Mouse (Mus musculus) G1E (cell line): ENCODE measurements at regions not wholly inside any gene's neighbourhood (a gene's known extent, or its start where the extent isn't known, plus 50 kb on each side); places are given as distances from the start of the nearest gene placed in this dataset.

ENCODE experiments used
- ATAC-seq: 2 replicates; pipeline ENCODE4 v1.8.0; 2016; ENCODE audit warnings: mild to moderate bottlenecking; ENCODE audit not compliant: insufficient number of reproducible peaks, poor library complexity, low FRiP score, severe bottlenecking; ENCODE audit errors: extremely low read depth
- DNase-seq: peaks from one replicate; pipeline ENCODE4 v3.0.0; 2012; ENCODE audit warnings: low spot score
- H3K27me3 ChIP-seq: 2 replicates; pipeline ENCODE4 v1.6.1; 2012; ENCODE audit warnings: mild to moderate bottlenecking, low read length, inconsistent platforms; ENCODE audit not compliant: insufficient read depth
- H3K36me3 ChIP-seq: replicated peaks from 2 replicates; pipeline ENCODE3; 2012; ENCODE audit warnings: mild to moderate bottlenecking, inconsistent platforms
- H3K4me1 ChIP-seq: 2 replicates; pipeline ENCODE4 v1.6.1; 2012; ENCODE audit warnings: low read depth, low read length, inconsistent platforms, mixed read lengths; ENCODE audit not compliant: insufficient read depth
- H3K4me3 ChIP-seq: 2 replicates; pipeline ENCODE4 v1.5.1; 2012; ENCODE audit warnings: low read depth, mild to moderate bottlenecking, inconsistent platforms, low read length, moderate library complexity, mixed read lengths
- H3K9me3 ChIP-seq: replicated peaks from 2 replicates; pipeline ENCODE4 v1.6.1; 2012; ENCODE audit warnings: inconsistent platforms
- CTCF ChIP-seq: IDR thresholded peaks from 2 replicates; pipeline ENCODE4 v1.5.1; 2012; ENCODE audit warnings: low read depth, low read length, inconsistent platforms, mixed read lengths
- GATA1 ChIP-seq: IDR thresholded peaks from 2 replicates; pipeline ENCODE4 v1.6.1; 2012; ENCODE audit warnings: borderline replicate concordance, low read length, inconsistent platforms, mixed read lengths
- GATA2 ChIP-seq: IDR thresholded peaks from 2 replicates; pipeline ENCODE4 v1.6.1; 2012; ENCODE audit warnings: low read depth, low read length, inconsistent platforms, borderline replicate concordance
- POLR2AphosphoS5 ChIP-seq: IDR thresholded peaks from 2 replicates; pipeline ENCODE4 v1.6.1; 2012; ENCODE audit warnings: low read depth, low read length, inconsistent platforms; ENCODE audit not compliant: insufficient replicate concordance
- TAL1 ChIP-seq: conservative IDR thresholded peaks from 2 replicates; pipeline ENCODE4 v1.6.1; 2012; ENCODE audit warnings: low read depth, low read length, inconsistent platforms, mixed read lengths

GRCm38 (mm10) chr6:51177701-51178060 lies 254.8 kb upstream of the Nfe2l3 start:
- peaks cover 32% of the 10 kb centered on the region for H3K4me1 ChIP-seq
- H3K4me3 ChIP-seq, result peak overlapping the region; percentile 67
- no peaks in the 10 kb centered on the region for H3K9me3 ChIP-seq
- peaks cover 14% of the 10 kb centered on the region; the same call in 1 of the 2 replicates for H3K27me3 ChIP-seq
- ATAC-seq (no peak), DNase-seq (no peak)
- TF ChIP-seq CTCF (no peak), POLR2AphosphoS5 (no peak), GATA1 (no peak), TAL1 (no peak), GATA2 (no peak)
- no peaks in the 10 kb centered on the region for H3K36me3 ChIP-seq

GRCm38 (mm10) chr6:51178061-51178791 lies 254.2 kb upstream of the Nfe2l3 start:
- ATAC-seq (peak; percentile 95), DNase-seq (peak; percentile 85)
- Histone ChIP-seq H3K27me3 (peaks cover 18% of the 10 kb centered on the region), H3K4me1 (peaks cover 30% of the 10 kb centered on the region), H3K36me3 (no peaks in the 10 kb centered on the region), H3K4me3 (peak overlapping the region; percentile 67), H3K9me3 (no peaks in the 10 kb centered on the region)
- TF ChIP-seq POLR2AphosphoS5, result no peak
- no peak for TF ChIP-seq GATA2
- TF ChIP-seq GATA1, result no peak
- no peak for TF ChIP-seq CTCF
- TF ChIP-seq TAL1, result no peak

GRCm38 (mm10) chr6:51178799-51179398 lies 253.6 kb upstream of the Nfe2l3 start:
- Histone ChIP-seq H3K4me1 (peaks cover 25% of the 10 kb centered on the region), H3K36me3 (no peaks in the 10 kb centered on the region), H3K9me3 (no peaks in the 10 kb centered on the region), H3K4me3 (peak overlapping the region; percentile 54), H3K27me3 (peaks cover 24% of the 10 kb centered on the region)
- TF ChIP-seq GATA1 (no peak), TAL1 (no peak), POLR2AphosphoS5 (no peak), GATA2 (no peak), CTCF (no peak)
- DNase-seq (no peak), ATAC-seq (no peak)

GRCm38 (mm10) chr6:51179741-51180537 lies 252.5 kb upstream of the Nfe2l3 start:
- Histone ChIP-seq H3K4me1 (peaks cover 14% of the 10 kb centered on the region), H3K27me3 (peaks cover 31% of the 10 kb centered on the region), H3K9me3 (no peaks in the 10 kb centered on the region), H3K36me3 (no peaks in the 10 kb centered on the region), H3K4me3 (no peak overlapping the region)
- ATAC-seq, result no peak
- TF ChIP-seq GATA2, result no peak
- no peak for DNase-seq

GRCm38 (mm10) chr6:51180881-51181875 lies 251.3 kb upstream of the Nfe2l3 start:
- no peaks in the 10 kb centered on the region for H3K36me3 ChIP-seq
- peaks cover 42% of the 10 kb centered on the region for H3K27me3 ChIP-seq
- H3K9me3 ChIP-seq, result no peaks in the 10 kb centered on the region
- H3K4me1 ChIP-seq, result peaks cover 6% of the 10 kb centered on the region
- no peak overlapping the region for H3K4me3 ChIP-seq
- ATAC-seq (no peak), DNase-seq (no peak)
- TF ChIP-seq GATA1, result no peak
- TF ChIP-seq CTCF, result no peak
- TF ChIP-seq TAL1, result no peak
- TF ChIP-seq POLR2AphosphoS5, result no peak
- TF ChIP-seq GATA2, result no peak

- Histone ChIP-seq H3K4me3 (no peak overlapping the region), H3K36me3 (no peaks in the 10 kb centered on the region), H3K27me3 (peaks cover 47% of the 10 kb centered on the region), H3K4me1 (peaks cover 3% of the 10 kb centered on the region), H3K9me3 (no peaks in the 10 kb centered on the region)
- TF ChIP-seq POLR2AphosphoS5, result no peak
- no peak for TF ChIP-seq GATA1
- TF ChIP-seq CTCF, result no peak
- no peak for TF ChIP-seq TAL1
- no peak for DNase-seq
- no peak for ATAC-seq
Observed at GRCm38 (mm10) chr6:51181905-51182304, 250.6 kb upstream of the Nfe2l3 start.
